Mouse (Mus musculus): ENCODE data around the gene Hmg20a. TPM values are rescaled to one million over a fixed set of nuclear protein-coding genes. Genes with fewer than 3 reads are reported as not detected.

Gene Hmg20a
- polyA plus RNA-seq, 1 experiment = 43.5 TPM

- no peaks in the 10 kb centered on the region for H3K36me3 ChIP-seq (ENCODE audit: control insufficient read depth, insufficient read depth, low read length, poor library complexity, severe bottlenecking)
- H3K4me3 ChIP-seq (ENCODE audit: low read depth, low read length) = no peak overlapping the region
- no peaks in the 10 kb centered on the region for H3K9me3 ChIP-seq (replicated peaks; ENCODE audit: control insufficient read depth, insufficient read depth, low read length, poor library complexity, severe bottlenecking)
- H3K27ac ChIP-seq (ENCODE audit: insufficient read depth, low read length) = no peak overlapping the region
- H3K4me1 ChIP-seq (ENCODE audit: control insufficient read depth, insufficient read depth, low read length) = no peaks in the 10 kb centered on the region
- no peak overlapping the region for H3K9ac ChIP-seq (ENCODE audit: low read depth, poor library complexity, severe bottlenecking)
- no peaks in the 10 kb centered on the region for H3K27me3 ChIP-seq (ENCODE audit: control insufficient read depth, insufficient read depth, low read length, poor library complexity, severe bottlenecking)
- TF ChIP-seq EP300 (IDR thresholded peaks at IDR 0.05; ENCODE audit: insufficient read depth, low read depth, low read length) = no peak
- TF ChIP-seq POLR2A (IDR thresholded peaks at IDR 0.05; ENCODE audit: insufficient read depth, low read length) = no peak
- TF ChIP-seq CTCF (IDR thresholded peaks at IDR 0.05; ENCODE audit: low read depth, low read length) = no peak
These were observed 38.0 kb downstream of the Hmg20a start for GRCm38 (mm10) chr9:56456426-56456825.

- H3K4me3 ChIP-seq (ENCODE audit: low read depth, low read length) = no peak overlapping the region
- H3K4me1 ChIP-seq (ENCODE audit: control insufficient read depth, insufficient read depth, low read length) = no peaks in the 10 kb centered on the region
- H3K9ac ChIP-seq (ENCODE audit: low read depth, poor library complexity, severe bottlenecking) = no peak overlapping the region
- H3K36me3 ChIP-seq (ENCODE audit: control insufficient read depth, insufficient read depth, low read length, poor library complexity, severe bottlenecking) = no peaks in the 10 kb centered on the region
- no peaks in the 10 kb centered on the region for H3K27me3 ChIP-seq (ENCODE audit: control insufficient read depth, insufficient read depth, low read length, poor library complexity, severe bottlenecking)
- H3K27ac ChIP-seq (ENCODE audit: insufficient read depth, low read length) = no peak overlapping the region
- TF ChIP-seq CTCF (IDR thresholded peaks at IDR 0.05; ENCODE audit: low read depth, low read length) (no peak), EP300 (IDR thresholded peaks at IDR 0.05; ENCODE audit: insufficient read depth, low read depth, low read length) (no peak), POLR2A (IDR thresholded peaks at IDR 0.05; ENCODE audit: insufficient read depth, low read length) (no peak)
- H3K9me3 ChIP-seq (replicated peaks; ENCODE audit: control insufficient read depth, insufficient read depth, low read length, poor library complexity, severe bottlenecking) = 0 out of 2 replicates have a peak, but pooled peaks cover 3% of the 10 kb centered on the region
These were observed 42.6 kb downstream of the Hmg20a start for GRCm38 (mm10) chr9:56460987-56461386.

- H3K4me3 ChIP-seq (ENCODE audit: low read depth, low read length) = no peak overlapping the region
- H3K9me3 ChIP-seq (replicated peaks; ENCODE audit: control insufficient read depth, insufficient read depth, low read length, poor library complexity, severe bottlenecking) = 0 out of 2 replicates have a peak, but pooled peaks cover 3% of the 10 kb centered on the region
- no peaks in the 10 kb centered on the region for H3K36me3 ChIP-seq (ENCODE audit: control insufficient read depth, insufficient read depth, low read length, poor library complexity, severe bottlenecking)
- no peak overlapping the region for H3K9ac ChIP-seq (ENCODE audit: low read depth, poor library complexity, severe bottlenecking)
- no peaks in the 10 kb centered on the region for H3K4me1 ChIP-seq (ENCODE audit: control insufficient read depth, insufficient read depth, low read length)
- TF ChIP-seq POLR2A (IDR thresholded peaks at IDR 0.05; ENCODE audit: insufficient read depth, low read length) (no peak), EP300 (IDR thresholded peaks at IDR 0.05; ENCODE audit: insufficient read depth, low read depth, low read length) (no peak), CTCF (IDR thresholded peaks at IDR 0.05; ENCODE audit: low read depth, low read length) (no peak)
- no peaks in the 10 kb centered on the region for H3K27me3 ChIP-seq (ENCODE audit: control insufficient read depth, insufficient read depth, low read length, poor library complexity, severe bottlenecking)
- no peak overlapping the region for H3K27ac ChIP-seq (ENCODE audit: insufficient read depth, low read length)
These were observed 44.2 kb downstream of the Hmg20a start for GRCm38 (mm10) chr9:56462606-56463005.

- TF ChIP-seq POLR2A (IDR thresholded peaks at IDR 0.05; ENCODE audit: insufficient read depth, low read length) = no peak
- TF ChIP-seq EP300 (IDR thresholded peaks at IDR 0.05; ENCODE audit: insufficient read depth, low read depth, low read length) = no peak
- TF ChIP-seq CTCF (IDR thresholded peaks at IDR 0.05; ENCODE audit: low read depth, low read length) = no peak
- no peaks in the 10 kb centered on the region for H3K27me3 ChIP-seq (ENCODE audit: control insufficient read depth, insufficient read depth, low read length, poor library complexity, severe bottlenecking)
- 0 out of 2 replicates have a peak, but pooled peaks cover 3% of the 10 kb centered on the region for H3K9me3 ChIP-seq (replicated peaks; ENCODE audit: control insufficient read depth, insufficient read depth, low read length, poor library complexity, severe bottlenecking)
- no peak overlapping the region for H3K27ac ChIP-seq (ENCODE audit: insufficient read depth, low read length)
- H3K36me3 ChIP-seq (ENCODE audit: control insufficient read depth, insufficient read depth, low read length, poor library complexity, severe bottlenecking) = no peaks in the 10 kb centered on the region
- no peaks in the 10 kb centered on the region for H3K4me1 ChIP-seq (ENCODE audit: control insufficient read depth, insufficient read depth, low read length)
- no peak overlapping the region for H3K9ac ChIP-seq (ENCODE audit: low read depth, poor library complexity, severe bottlenecking)
- H3K4me3 ChIP-seq (ENCODE audit: low read depth, low read length) = no peak overlapping the region
These were observed 44.6 kb downstream of the Hmg20a start for GRCm38 (mm10) chr9:56463046-56463445.

GRCm38 (mm10) chr9:56463686-56464515 is 45.5 kb downstream of the Hmg20a start:
- Histone ChIP-seq H3K4me3 (ENCODE audit: low read depth, low read length) (no peak overlapping the region), H3K9ac (ENCODE audit: low read depth, poor library complexity, severe bottlenecking) (no peak overlapping the region), H3K4me1 (ENCODE audit: control insufficient read depth, insufficient read depth, low read length) (no peaks in the 10 kb centered on the region), H3K9me3 (replicated peaks; ENCODE audit: control insufficient read depth, insufficient read depth, low read length, poor library complexity, severe bottlenecking) (0 out of 2 replicates have a peak, but pooled peaks cover 3% of the 10 kb centered on the region), H3K27ac (ENCODE audit: insufficient read depth, low read length) (no peak overlapping the region), H3K27me3 (ENCODE audit: control insufficient read depth, insufficient read depth, low read length, poor library complexity, severe bottlenecking) (no peaks in the 10 kb centered on the region), H3K36me3 (ENCODE audit: control insufficient read depth, insufficient read depth, low read length, poor library complexity, severe bottlenecking) (no peaks in the 10 kb centered on the region)
- no peak for TF ChIP-seq POLR2A (IDR thresholded peaks at IDR 0.05; ENCODE audit: insufficient read depth, low read length)
- TF ChIP-seq EP300 (IDR thresholded peaks at IDR 0.05; ENCODE audit: insufficient read depth, low read depth, low read length) = no peak
- TF ChIP-seq CTCF (IDR thresholded peaks at IDR 0.05; ENCODE audit: low read depth, low read length) = no peak

All from ES-Bruce4 (cell line).